Mouse (Mus musculus) left cerebral cortex, postnatal 36 days (tissue): ENCODE measurements around the gene Ift27. TPM values are rescaled to one million over a fixed set of nuclear protein-coding genes. Genes with fewer than 3 reads are reported as not detected.

ENCODE experiments used
- DNase-seq, 2 experiments: peaks; one replicate each; pipeline ENCODE4 v3.0.0; 2021 to 2022; ENCODE audit warnings: low spot score in 2 of 2, mixed read lengths in 1 of 2
- intact Hi-C: fragments of 180-260 bp; cut with DNase I; formaldehyde crosslinking; loops from one replicate; pipeline ENCODE4 v1.15.1; 2025
- total RNA-seq, 2 experiments: library from RNA; stranded (reverse); gene quantifications; 2 replicates each; pipeline ENCODE4 v1.2.3; 2021

Ift27 gene
- total RNA-seq, 2 experiments from 2014 or later: 34.5 to 38.1 TPM

DNA sequence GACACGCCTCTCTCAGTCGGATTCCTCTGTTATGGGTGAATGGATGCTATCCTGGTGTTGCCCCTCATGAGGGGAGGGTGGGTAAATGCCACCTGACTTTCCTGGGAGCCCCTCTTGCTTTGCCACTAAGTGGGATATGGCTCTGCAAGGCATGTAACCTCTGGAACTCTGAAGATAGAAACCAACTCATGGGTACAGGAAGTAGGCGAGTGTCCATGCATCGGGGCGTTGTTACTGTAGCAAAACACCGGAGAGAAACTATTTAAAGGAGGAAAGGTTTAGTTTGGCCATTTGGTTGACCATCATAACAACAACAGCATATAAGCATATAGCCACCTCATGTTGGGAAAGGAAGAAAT lies 959 bp upstream of the Ift27 start:
- intact Hi-C loops: loop anchor here (10.0 kb wide), 1 partner anchor 360 kb away; the partner anchor contains the start of gene C1qtnf6
- DNase-seq: no peak

GRCm38 (mm10) chr15:78172899-78173817 lies 749 bp downstream of the Ift27 start:
- intact Hi-C loops: loop anchor here (2.0 to 10.0 kb wide), 3 partner anchors 54 to 362 kb away; partner anchors contain the start of gene C1qtnf6
- no peak for DNase-seq

DNA sequence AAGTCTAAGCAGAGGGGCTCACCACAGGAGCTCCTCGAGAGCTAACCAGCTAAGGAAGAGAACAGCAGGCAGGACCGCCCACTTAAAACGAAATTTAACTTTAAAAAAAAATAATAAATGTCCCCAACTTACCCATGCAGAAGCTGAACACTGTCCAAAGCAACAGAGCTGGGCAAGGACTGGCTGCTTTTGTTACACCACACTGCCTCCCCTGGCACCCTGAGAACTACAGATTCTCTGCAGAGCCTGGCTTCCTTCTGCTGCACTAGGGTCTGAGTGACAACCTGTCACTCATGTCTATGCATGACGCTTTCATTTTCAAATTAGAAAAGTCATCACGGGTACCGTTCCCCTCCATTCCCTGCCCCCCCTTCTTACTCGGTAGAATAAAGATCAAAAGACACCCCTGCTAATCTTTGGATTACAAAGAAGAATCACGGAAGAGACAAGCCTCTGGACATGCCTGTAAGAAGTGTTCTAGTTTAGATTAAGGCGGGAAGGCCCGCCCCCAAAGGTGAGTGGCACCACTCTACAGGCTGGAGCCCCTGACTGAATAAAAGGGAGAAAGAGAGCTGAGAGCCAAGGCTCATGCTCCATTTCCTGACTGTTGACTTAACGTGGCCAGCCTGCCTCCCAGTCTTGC lies 1.5 kb downstream of the Ift27 start:
- DNase-seq: peak in 1 of 2 experiments; percentile 43
- intact Hi-C loops: loop anchor here (2.0 to 10.0 kb wide), 3 partner anchors 54 to 362 kb away; partner anchors contain the start of gene C1qtnf6

GRCm38 (mm10) chr15:78171651-78172050 lies 2.3 kb downstream of the Ift27 start:
- intact Hi-C loops: loop anchor here (2.0 to 10.0 kb wide), 3 partner anchors 53 to 363 kb away; partner anchors contain the start of gene C1qtnf6
- DNase-seq: no peak

DNA sequence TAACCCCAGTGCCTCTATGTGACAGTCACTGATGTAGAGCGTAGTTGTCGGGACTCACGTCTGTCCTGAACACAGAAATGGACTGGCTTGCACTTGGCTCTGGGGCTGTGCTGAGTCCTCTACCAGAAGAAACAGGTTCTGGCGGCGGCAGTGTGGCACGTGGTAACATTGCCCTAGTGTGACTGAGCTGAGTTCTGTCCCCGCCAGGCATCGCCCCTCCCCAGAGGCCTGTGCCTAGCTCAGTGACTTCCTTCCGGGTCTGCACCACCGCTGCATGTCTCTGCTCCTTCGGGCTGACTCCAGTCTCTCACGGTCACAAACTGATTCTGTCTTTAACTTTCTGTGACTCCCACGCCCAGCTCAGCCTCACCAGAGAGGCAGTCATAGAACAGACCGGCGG lies 3.2 kb downstream of the Ift27 start:
- no peak for DNase-seq
- intact Hi-C loops: loop anchor here (10.0 kb wide), 1 partner anchor 364 kb away; the partner anchor contains the start of gene C1qtnf6

DNA sequence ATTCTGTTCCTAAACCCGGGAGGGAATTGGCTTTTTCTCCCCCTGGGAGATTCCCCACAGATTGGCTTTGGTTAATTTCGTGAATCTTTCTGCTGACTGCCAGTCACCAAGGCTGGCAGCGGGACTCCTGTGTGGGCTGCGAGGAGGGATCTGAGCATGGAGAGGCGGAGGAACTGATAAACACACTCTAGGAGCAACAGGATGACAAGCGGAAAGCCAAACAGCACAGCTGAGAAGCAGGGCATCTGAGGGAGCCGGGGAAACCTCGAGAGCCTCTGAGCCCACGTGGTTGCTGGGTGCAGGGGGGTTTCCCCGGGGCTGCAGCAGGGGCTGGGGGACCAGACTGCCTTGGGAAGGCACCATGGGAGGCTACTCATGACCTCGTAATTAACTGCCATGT lies 4.3 kb downstream of the Ift27 start:
- DNase-seq: no peak
- intact Hi-C loops: no loop called here

DNA sequence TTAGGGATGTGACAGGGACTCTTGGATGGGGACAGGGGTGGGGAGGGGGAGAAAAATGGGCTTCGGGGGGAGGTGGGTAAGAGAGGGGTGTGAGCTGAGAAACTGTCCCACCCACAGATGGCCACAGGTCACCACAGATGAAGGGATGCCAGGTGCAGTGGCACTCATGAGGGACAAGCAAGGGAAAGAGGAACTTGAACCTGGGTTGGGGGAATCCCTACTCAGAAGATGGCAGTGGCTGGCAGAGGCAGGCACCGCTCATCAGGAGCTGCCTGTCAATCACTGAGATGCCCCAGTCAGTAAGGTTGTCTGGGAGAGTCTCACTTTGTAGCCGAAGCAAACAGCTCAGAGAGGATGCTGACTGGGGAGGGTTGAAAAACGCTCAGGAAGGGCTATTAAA lies 8.6 kb downstream of the Ift27 start:
- intact Hi-C loops: no loop called here
- DNase-seq: no peak

DNA sequence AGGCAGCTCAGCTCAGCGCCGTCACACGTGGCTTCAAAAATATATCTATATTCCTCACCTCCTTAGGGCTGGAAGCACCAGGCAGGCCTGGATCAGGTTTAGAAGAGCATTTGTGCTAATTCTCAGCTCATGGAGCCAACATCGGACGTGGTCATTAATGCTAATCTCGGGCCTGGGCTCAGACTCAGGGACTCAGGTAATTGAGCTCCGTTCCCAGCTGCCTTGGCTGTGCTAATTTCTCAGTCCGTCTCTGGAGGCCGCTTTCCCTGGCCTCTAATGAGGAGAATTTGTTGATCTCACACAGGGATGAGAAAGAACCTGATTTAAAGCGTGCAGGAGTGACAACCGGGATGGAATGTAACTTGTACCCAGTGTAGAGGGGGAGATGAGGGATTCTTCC lies 9.4 kb downstream of the Ift27 start:
- no peak for DNase-seq
- intact Hi-C loops: no loop called here

GRCm38 (mm10) chr15:78161946-78162345 lies 12.0 kb downstream of the Ift27 start:
- DNase-seq: no peak
- intact Hi-C loops: no loop called here

DNA sequence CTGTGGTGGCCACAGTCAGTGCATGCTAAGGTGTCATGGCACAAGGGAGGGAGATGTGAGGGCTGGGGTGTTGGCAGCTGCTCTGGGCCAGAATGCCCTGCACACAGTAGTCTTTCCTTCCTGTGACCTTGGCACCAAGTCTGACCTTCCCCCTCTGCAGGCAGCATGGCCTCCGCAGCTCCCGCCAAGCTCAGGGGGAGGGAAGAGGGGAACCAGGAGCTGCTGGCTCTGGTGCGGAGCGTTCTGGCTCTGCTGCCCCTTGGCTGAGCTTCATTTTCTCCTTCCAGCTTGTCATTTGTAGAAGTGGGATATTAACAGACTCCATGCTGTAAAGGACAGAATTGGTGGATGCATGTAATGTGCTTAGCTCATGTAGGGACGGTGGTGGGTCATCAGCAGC lies 15.6 kb downstream of the Ift27 start:
- intact Hi-C loops: no loop called here
- DNase-seq: no peak

DNA sequence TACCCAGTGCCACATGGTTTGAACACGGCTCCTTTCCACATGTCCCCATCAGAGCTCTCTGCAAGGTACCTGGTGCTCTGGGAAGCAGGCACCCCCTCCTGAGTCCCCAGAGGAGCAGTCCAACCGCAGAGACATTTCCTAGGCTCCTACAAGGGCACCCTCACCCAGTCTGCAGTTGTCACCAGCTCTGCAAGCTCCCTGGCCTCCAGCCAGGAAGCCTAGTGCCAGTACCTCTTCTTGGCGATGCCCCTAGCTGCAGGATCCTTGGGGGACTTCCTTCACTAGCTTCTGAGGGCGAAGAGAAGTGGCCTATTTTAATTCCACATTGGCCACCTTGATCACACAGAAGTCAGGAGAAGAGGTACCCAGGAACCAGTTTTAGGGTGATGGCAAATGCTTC lies 16.1 kb downstream of the Ift27 start:
- no peak for DNase-seq
- intact Hi-C loops: no loop called here

DNA sequence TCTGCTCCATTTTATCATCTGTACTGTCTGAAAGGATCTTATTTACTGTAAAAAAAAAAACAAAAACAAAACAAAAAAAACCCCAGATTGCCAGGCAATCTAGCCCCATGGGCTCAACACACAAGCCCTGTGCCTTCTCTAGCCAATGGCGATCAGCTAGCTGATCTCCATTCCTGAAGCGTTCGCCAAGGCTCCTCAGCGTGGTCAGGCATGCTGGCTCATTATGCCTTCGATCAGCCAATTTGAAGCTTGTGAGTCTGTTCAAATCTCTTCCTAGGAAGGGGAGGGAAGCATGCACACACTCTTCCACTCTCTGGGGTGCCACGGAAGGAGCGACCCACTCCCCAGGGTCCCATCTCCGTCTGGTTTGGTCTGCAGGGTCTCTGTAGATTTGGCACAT lies 16.6 kb downstream of the Ift27 start:
- no peak for DNase-seq
- intact Hi-C loops: no loop called here

DNA sequence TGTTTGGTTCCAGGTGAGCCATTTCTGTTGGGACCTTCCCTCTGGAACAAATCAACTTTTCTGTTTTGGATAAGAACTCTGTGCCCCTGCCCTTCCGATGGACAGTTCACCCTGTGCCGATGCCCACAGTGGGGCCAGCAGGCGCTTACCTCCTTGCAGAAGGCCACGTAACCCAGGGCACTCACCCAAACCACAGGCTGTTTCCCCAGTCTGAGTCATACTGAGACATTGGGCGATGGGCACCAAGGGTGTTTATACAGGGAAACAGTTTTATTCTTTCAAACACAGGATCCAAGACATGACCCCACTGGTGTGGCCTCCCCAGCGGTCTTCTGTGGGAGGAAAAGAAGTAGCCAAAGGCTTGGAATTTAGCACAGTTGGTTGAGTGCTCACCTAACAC lies 18.5 kb downstream of the Ift27 start:
- DNase-seq: no peak
- intact Hi-C loops: no loop called here

- no peak for DNase-seq
- intact Hi-C loops: no loop called here
Observed at GRCm38 (mm10) chr15:78153045-78153775, 20.7 kb downstream of the Ift27 start.

- DNase-seq: no peak
- intact Hi-C loops: no loop called here
Observed at GRCm38 (mm10) chr15:78148565-78148964, 25.3 kb downstream of the Ift27 start.

GRCm38 (mm10) chr15:78140226-78140625 lies 33.7 kb downstream of the Ift27 start:
- intact Hi-C loops: no loop called here
- DNase-seq: no peak

GRCm38 (mm10) chr15:78134606-78135005 lies 39.3 kb downstream of the Ift27 start:
- intact Hi-C loops: no loop called here
- no peak for DNase-seq

DNA sequence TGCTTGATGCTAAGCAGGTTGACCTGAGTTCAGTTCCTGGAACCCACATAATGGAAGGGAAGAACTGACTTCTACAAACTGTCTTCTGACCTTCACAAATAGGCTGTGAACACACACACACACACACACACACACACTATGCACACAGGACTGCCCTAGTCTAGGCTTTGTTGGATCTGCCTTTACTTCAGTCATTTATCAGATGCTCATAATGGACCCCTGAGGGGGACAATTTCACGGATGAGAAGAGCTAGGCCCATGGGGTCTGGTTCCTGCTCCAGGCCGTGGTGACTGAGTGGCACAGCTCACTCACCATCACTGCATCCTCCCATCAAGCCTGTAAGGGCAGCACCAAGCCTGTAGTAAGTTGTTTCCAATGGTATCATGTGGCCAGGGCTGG lies 40.5 kb downstream of the Ift27 start:
- intact Hi-C loops: no loop called here
- DNase-seq: no peak

DNA sequence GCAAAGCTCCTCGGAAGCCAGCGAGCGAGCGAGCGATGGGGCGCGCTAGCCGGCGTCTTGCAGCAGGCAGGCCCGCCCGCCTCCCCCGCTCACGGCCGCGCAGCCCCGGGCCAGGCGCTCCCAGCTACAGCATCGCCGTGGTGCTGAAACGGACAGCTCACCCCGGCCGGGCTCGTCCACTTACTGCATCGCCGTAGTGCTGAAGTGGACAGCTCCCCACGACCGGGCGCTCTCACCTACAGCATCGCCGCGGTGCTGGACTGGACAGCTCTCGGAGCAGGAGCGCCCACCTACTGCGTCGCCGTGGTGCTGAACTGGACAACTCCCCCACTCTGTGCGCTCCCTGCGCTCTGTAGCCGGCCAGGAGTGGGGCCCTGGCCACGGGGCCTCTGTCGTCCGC lies 54.2 kb downstream of the Ift27 start, which contains the start of gene Cacng2:
Cacng2 (minus strand) TSS at position 325 of the 400 bp plus-strand sequence.
- intact Hi-C loops: loop anchor here (2.0 to 5.0 kb wide), 3 partner anchors 53 to 137 kb away; no protein-coding TSS in a partner anchor
- DNase-seq: peak; percentile 84 to 88

DNA sequence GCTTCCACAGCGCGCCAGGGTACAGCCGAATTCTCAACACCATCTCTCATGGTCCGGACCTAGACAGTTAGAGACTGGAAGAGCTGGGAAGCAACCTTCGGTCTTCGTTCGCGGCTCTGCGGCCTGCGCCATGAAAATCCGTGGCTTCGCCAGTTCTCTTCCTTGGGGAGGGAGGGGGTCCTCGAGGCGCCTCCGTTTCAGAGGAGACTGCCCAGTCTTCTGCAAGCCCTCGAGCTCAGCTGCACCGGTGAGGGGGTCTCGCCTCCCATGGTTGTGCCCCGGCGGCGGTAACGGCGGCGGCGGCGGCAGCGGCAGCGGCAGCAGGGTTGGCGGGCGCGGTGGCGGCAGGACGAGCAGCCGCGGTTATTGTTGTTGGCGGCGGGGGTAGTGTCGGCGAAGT lies 54.7 kb downstream of the Ift27 start:
- intact Hi-C loops: loop anchor here (2.0 to 5.0 kb wide), 3 partner anchors 54 to 137 kb away; no protein-coding TSS in a partner anchor
- DNase-seq: peak; percentile 27 to 51
